Mouse (Mus musculus): ENCODE results near the gene Foxd2.
A peak's percentile ranks its signal among the peaks of the same experiment; 100 is the strongest.

Gene Foxd2

DNA sequence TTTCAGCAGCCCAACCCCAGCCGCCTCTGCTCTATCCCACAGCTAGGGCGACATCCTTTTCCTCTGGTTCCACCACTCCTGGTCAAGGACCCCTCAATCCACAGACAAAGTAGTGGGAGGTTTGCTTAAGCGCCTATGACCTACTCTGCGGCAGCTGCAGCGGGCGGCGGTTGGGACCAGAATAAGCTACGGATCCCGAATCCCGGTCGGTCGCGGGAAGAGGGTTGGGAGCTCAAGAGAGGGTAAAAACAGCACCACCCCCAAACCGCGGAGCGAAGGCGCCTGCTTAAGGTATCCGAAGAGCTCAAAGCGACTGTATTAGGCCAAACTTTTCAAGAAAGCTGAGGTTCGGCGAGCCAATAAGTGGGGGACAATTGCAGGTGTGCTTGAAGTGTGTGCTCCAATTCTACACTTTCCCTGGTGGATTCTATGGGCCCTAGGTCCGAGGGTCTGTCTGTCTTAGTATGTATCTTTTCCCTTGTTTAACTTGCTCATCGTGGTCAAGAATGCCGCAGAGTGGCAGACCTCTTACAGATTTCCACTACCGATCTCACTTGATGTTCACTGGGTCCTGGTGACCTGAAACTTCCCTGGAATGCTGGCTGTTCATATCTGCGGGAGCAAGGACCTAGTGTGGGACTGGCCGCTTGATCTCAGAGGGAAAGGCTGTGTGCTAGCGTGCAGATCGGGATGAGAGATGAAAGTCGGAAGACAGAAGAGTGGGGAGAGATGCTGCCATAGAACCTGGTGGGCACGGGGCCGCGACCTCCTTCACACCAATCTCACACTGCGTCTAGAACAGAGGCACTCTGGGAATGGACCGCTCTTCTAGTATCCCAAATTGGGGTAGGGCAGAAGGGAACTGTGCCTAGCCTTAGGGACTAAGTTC lies 4.3 kb upstream of the Foxd2 start:
- DNase-seq (ENCODE audit: low read depth), result no peak

DNA sequence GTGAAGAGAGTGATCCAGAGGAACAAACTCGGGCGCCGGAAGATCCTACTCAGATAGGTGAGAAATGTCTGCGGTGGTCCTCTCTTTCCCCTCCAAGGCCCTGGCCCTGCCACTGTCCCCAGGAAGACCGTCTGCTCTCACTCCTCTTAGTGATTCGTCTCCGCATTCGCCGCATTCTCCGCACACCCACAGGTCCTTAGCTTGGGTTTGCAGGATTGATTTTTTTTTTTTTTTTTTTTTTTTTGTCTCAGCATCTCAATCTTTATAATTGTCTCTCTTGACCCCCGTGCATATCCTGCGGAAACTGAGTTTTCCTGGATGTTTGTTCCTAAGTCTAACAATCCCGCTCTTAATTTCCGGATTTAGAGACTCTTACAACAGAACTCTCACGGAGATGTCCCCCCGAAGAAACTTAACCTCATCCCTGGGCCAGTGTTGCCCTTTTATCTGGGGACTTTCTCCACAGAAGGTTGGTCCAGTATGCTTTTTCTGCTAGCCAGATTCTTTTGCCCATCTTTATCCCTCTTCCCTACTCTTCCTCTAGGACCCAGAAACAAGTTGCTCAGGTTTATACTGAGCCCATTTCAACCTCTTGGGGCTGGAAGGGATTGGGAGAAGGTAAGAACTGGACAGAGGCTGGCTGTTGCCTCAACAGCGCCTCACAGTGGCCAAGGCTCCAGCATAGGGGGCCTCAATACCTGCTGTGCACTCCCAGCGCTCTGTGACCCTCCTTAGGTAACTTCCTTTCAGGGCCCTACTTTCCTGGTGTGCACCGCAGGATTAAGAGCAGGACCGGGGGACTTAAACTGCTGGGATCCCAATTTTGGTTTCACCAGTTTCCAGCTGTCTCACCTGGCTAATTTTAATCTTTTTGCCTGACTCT lies 1.2 kb upstream of the Foxd2 start:
- peak; percentile 81 for DNase-seq (ENCODE audit: low read depth)

DNA sequence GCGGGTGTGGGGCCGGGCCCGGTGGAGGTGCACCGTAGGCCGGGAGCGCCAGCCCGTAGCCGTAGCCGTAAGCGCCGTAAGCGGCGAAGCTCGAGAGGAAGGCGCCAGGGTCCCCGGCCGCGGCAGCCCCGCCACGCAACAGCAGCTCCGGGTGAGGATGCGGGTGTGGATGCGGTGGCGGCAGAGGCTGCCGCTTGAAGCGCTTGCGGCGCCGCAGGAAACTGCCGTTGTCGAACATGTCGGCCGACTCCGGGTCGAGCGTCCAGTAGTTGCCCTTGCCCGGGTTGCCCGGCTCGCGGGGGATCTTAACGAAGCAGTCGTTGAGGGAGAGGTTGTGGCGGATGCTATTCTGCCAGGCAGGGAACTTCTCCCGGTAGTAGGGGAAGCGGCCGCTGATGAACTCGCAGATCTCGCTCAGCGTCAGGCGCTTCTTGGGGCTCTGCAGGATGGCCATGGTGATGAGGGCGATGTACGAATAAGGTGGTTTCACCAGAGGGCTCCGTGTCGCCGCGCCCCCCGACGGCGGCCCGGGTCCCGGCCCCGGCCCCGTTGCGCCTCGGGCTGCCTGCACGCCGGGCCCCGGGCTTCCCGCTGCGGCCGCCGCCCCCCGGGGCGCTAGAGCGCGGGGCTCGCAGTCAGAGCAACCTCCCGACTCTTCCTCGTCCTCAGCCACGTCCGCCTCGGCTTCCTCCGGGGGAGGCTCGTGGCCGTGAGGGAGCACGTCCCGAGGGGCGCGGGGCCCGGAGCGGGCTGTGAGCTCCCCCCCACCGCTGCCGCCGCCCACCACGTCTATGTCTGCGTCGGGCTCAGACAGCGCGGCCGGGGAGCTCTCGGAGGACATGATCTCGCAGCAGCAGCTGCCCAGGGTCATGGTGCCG lies 483 bp downstream of the Foxd2 start:
- DNase-seq (ENCODE audit: low read depth), result peak; percentile 61

DNA sequence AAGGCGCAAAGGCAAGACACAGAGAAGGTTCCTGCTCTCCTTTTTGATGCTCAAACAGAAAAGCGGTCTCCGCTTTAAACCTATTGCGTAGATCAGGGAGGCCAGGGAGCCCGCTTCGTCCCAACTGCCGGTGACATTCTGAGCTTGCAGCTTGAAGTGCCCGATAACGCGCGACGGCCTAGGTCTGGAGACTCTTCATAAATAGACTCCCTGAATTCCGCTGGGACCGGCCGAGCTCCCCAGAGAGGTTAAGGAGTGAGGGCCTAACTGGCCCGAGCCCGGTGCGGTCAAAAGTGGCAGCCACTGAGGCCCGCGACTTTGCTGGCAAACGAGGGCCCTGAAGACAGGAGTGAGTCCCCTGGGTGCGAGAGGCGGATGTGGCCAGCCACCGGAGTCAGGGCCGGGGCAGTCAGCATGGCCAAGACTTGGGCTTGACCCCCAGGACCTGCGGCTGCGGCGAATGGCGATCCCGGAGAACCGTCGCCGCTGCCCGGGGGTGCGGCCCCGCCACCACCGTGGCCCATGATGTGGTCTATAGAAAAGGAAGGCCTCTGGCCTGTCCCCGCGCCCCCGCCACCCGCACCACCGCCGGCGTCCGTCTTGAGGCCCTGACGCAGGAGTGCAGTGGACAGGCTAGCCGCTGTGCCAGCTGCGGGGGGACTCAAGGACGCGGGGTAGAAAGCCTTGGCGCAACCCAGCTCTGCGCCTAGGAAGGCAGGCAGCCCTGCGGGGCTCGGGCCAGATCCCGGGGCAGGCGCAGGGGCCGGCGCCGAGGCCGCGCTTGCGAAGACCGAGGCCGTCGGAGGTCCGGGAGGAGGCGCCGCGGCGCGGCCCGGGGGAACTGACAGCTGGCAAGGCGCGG lies 1.4 kb downstream of the Foxd2 start:
- DNase-seq (ENCODE audit: low read depth), result peak; percentile 26

DNA sequence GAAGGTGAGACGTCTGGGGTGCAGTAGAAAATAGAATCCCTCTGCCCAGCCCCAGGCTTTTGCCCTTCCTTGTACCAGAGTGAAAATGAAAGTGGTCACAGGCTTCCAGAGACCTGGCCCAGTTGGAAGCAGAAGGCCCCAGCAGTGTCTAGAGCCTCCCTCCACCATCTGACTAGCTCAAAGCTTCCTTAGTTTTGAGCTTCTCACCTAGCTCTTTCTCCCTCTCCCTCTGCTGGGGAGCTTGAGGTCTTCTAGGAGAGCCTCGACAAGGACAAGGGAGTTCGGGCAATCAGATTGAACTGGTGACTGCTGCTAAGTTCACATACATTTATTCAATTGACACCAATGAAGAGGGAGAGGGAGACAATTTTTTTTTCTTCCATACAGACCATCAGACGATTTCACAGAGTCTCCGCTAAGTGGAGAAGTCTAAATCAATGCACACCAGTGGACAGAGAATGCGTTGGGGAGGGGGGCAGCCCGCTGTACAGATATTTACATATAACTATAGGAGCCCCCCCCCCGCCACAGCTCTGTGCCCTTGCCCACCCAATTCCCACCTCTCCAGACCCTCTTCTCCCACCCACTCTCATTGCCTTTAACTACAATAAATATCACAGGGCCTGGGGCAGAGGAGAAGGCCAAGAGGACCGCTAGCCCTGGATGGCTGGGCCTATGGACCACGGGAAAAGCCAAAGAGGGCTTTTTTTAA lies 2.5 kb downstream of the Foxd2 start:
- DNase-seq (ENCODE audit: low read depth), result peak; percentile 23

DNA sequence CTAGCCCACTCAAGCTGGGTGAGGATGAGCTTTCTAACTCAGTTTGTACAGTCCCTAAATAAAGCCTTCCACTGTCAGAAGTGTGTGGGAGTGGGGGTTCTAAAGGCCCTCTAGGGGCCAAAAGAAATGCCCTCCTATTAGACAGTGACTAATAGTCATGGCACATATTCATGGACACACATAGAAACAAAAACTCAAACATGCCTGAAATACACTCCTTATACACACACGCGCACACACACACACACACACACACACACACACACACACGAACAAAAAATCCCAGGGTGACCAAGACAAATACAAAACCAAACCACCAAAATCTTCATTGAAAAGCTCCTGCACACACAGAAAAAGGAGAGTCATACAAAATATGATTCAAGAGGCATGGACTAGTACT lies 3.2 kb downstream of the Foxd2 start:
- no peak for DNase-seq (ENCODE audit: low read depth)

DNA sequence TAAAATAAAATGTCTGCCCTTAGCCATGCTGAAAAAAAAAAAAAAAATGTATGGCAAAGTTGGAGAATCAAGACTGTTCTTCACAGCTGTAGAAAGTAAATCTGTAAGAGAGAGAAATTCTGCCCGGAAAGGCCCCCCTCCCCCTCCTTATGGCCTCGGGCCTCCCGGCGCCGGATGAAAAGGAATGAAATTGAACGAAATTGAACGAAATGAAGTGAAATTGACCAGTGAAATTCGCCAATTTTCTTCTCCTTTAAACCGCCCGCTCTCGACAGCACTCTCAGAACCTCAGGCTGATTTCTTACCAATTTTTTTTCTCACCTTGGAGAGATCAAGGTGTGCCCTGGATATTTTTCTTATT lies 5.3 kb downstream of the Foxd2 start:
- peak; percentile 30 for DNase-seq (ENCODE audit: low read depth)

DNA sequence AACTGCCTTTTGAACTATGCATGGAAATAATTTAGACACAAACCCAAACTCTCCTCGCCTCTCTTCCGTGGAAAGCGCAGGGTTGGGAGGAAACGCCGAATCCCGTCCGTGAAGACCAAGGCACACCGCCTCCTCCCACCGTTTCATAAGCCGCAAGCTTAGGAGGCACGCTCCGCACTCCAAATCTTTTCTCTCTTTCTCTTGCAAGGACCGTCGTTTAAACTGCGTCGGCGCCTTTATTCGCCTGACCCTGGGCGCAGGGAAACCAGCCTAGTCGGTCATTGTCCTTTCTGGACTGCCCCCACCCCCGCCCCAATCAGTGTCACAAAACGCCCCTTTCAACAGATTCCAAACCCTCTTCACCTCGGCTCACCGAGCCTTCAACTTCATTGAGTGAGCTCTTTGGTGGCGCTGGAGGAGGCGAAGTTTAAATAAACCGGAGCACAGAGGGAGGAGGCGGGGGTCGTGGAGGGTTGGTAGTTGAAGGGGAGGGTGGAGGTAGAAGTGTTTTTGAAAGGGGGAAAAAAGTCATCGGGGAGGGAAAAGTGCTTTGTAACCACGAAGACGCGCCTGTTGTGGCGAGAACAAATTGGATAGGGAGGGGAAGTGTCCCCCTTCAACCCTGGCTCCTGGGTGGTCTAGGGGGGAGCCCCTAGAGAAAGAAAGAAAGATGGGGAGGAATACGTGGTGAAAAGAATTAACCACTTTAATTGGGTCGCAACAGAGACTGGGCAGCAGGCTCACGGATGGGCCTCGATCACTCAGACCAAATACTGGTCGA lies 5.8 kb downstream of the Foxd2 start:
- peak; percentile 25 for DNase-seq (ENCODE audit: low read depth)

DNA sequence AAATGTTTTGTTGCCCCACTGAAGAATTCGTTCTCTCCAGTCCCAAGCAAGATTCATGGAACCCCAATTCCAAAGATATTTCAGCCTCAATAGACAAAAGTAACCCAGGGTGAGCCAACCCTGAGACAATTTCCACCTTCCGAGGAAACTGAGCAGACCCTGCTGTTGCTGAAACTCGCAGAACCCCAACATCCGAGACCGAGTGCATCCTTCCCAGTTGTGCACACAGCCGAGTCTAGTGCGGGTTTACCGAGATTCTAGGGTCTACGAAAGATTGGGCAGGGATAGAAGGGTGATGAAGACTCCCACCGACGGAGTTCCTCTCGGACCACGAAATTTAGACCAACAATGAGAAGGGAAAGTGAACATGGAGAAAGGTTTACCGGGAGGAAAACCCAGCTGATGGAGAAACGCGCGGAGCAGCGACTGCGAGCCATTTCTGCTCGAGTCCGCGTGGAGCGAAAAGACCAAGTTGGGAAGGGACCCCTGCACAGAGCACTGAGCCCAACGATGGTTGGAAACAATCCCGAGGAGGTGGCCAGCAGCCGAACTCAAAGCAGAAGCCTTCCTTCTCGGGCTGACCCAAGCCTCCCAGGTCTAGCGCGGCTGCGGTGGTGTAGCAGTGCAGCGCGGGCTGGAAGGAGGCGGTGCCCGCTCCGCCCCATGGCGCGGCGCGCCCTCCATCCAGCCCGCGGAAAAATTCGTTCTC lies 6.9 kb downstream of the Foxd2 start:
- DNase-seq (ENCODE audit: low read depth), result peak; percentile 34

DNA sequence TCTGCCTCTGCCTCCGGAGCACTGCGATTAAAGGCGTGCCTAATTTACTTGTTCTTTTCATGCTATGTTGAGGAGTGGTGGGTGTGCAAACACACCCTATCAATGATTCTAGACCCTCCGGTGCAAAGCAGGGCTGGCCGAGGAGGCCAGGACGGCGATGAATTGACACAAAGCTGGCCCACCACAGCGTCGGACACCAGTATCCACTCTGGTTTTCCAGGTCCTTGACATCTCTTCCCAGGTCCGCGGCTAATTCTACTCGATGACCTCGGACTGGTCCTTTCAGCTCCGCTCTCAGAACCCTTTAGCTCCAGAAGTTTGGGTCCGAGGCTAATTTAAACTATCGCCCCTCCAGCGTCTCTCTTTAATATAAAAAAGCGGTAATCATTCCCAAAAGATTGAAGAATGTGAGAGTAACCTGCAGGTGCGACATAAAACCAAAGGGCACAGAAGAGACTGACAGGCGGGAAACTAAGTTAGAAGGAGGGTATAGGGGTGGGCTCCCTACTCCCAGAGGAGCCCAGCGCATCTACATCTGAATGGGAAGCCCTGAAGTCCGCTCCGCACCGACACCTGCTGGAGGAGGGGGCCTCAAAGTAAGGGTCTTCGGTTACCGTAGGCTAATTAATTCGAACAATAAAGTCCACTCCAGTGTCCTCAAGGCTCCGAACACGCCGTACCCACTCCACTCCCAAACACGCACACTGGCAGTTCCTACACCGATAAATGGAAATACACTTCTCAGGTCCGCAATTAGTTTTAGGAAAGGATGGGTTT lies 7.6 kb downstream of the Foxd2 start:
- peak; percentile 12 for DNase-seq (ENCODE audit: low read depth)

DNA sequence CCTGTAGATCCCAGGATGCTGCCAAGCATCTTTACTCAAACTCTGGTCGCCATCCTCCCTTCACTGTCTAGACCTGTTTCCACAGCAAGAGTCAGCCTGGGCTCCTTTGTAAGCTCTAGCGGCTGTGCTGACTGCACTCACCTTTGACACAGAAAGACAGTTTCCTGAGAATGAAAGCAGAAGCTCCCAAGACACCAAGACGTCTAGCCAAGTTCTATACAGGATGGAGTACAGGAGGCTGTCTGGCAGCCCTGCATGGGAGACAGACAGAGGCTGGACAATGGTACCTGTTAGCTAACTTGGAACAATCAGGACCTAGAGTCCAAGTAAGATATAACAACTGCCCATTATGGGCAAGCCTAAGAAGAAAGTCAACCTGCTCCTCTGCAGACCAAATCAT lies 8.8 kb downstream of the Foxd2 start:
- DNase-seq (ENCODE audit: low read depth), result no peak

DNA sequence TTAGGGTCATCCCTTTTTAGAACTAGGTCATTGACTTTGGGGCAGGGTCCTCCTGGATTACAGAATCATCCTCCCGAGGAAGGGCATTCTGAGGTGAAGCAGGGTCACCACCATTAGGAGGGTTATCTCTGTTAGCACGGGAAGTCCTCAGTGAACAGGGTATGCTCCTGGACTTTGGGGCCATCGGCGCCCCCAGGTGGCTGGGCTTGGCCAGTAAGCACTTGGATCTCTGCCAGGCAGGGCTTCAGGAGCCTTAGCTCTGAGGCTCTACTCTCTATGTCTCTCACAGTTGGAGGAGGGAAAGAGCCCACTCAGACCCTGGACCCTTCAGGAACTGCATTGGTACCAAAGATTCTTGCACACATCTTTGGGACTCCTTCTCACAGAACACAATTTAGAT lies 10.8 kb downstream of the Foxd2 start:
- peak; percentile 21 for DNase-seq (ENCODE audit: low read depth)

DNA sequence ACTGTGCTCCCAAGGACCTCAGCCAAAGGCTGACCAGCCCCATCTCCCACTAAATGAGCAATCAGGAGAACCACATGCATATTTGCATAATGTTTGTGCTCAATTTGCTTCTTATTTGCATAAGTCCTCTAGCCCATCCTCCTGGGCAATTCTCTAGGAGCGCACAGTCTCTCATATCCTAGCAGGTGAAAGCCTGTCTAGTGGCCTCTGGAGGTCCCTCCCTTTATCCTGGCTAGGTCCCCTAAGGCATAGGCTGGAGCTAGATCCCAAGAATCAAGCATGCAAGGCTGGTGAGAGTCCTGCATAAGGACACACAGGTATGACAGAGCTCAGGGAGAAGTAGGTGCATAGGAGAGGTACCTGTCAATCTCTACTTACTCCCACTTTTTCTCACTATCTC lies 26.4 kb downstream of the Foxd2 start:
- no peak for DNase-seq (ENCODE audit: low read depth)

DNA sequence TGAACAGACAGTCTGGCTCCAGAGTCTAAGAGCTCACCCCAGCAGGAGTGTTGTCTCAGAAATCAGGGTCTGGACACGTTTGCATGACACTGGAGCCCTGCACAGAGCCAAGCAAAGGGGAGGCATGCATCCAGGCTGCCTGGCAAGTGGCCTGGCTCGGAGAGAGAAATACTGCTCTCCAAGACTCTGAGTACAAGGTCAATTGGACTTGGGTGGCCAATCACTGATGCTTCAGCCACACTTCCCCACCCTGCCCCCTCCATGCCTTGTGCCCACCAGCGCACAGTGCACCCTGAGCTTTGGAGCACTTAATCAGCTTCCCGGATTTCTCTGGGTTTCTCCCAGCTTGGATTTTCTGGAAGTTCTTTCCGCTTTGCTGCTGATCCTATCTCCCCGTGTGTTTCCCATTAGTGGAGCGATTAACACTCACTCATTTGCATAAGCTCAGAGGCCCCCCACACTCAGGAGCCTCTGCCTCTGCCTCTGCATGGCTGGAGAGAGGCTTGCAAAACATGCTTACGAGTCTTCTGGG lies 32.2 kb downstream of the Foxd2 start:
- no peak for DNase-seq (ENCODE audit: low read depth)

DNA sequence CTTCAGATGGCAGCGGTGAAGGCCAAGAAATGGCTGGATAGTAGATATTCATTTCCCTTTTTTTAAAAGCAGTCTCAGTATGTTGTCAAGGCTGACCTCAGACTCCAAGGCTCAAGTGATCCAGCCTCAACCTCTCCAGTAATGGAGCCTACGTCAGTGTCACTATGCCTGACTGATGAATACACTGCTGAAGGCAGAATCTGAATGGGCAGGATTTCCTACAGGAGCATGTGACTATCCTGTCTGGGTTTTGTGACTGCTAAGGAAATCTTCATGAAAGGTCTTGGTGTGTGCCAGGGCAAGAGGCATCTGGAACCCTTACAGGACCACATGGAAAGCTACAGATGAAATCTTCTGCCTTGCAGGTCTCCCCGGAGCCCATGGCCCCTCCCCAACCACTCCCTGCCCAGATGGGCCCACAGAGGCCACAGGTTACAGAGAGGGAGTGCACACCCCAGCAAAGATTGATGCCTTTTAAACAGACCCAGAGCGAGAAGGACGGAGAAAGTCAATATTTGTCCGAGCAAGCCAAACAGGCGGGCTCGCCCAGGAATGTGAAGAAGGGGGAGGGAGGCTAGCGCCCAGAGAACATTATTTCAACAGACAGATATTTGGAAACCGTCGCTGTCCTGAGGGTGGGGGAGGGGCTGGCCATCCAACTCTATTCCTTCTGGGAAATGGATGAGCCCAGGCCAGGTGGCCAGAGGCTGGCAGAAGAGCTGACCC lies 38.7 kb downstream of the Foxd2 start:
- DNase-seq (ENCODE audit: low read depth), result no peak

DNA sequence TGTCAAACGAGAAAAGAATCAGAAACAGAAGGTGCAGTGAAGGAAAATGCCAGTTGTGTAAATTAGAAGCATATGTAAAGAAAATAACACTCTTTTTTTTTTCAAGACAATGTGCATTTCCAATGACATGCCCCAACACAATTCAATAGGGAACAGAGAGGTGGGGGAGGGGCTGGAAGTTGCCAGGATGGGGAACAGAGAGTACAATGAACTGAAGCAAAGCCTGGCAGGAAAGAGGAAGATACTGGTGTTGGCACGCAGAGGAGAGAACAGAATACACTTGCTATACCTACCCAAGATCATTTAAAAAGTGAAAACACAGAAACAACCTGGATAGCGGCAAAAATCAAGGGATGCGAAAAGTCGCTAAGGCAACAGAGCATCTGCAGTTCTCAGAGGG lies 45.5 kb downstream of the Foxd2 start:
- no peak for DNase-seq (ENCODE audit: low read depth)

DNA sequence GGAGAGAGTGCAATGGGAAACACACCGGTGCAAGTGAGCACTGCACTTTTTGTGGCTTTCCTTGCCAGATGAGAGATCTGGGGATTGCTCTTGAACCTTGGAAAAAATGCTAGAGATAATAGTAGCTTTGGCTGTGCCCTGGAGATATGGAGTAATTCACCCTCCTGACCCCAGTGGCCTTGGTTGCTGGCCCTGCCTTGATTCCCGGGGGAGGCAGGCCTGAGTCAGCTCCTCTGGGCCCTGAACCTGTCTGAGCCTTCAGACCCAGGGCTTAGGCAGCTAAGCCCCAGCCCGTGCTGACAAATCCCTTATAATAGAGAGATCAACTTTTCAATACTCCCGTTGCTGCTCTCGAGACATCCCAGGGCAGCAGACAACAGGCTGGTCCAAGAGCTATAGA lies 50.2 kb downstream of the Foxd2 start:
- no peak for DNase-seq (ENCODE audit: low read depth)
